Mouse (Mus musculus): ENCODE data around the gene Nodal. TPM values are rescaled to one million over a fixed set of nuclear protein-coding genes. Genes with fewer than 3 reads are reported as not detected.

Nodal gene
- polyA plus RNA-seq, 1 experiment: 0.14 TPM

DNA sequence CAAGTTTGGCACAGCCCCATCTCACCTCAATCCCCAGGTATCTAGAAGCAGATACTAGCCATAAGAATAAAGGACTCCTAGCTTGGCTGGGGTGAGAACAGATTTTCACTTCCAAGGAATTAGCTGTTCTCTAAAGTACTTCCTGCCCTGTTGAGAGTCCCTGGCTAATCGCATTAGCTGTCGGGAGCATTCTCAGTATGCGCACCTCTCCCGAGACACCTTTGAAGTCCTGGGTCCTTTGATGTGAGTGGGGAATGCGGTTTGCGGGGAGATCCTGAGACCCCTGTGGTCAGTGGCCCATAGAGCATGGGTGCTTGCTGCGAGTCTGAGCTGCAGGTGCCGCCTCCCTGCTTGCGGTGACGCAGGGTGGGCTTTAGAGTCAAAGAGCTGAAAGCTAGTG is 11.8 kb upstream of the Nodal start:
- H3K27ac ChIP-seq (ENCODE audit: insufficient read depth, low read length): no peak overlapping the region
- H3K36me3 ChIP-seq (ENCODE audit: control insufficient read depth, insufficient read depth, low read length): no peaks in the 10 kb centered on the region
- no peak for TF ChIP-seq CTCF (IDR thresholded peaks at IDR 0.05; ENCODE audit: extremely low read depth, insufficient read depth, insufficient read length, insufficient replicate concordance)
- TF ChIP-seq POLR2A (IDR thresholded peaks at IDR 0.05; ENCODE audit: low read depth, low read length): no peak
- H3K27me3 ChIP-seq (ENCODE audit: control insufficient read depth, insufficient read depth, low read length): peaks cover 4% of the 10 kb centered on the region; the same call in 1 of the 2 replicates
- H3K4me1 ChIP-seq (ENCODE audit: control insufficient read depth, insufficient read depth, insufficient read length): no peaks in the 10 kb centered on the region
- DNase-seq (ENCODE audit: low read depth in 1 of 2, low spot score in 2 of 2): no peak
- no peak overlapping the region for H3K4me3 ChIP-seq (ENCODE audit: extremely low read depth, insufficient read depth, insufficient read length)
- 33% methylated on average over 10 of the region's 10 CpGs for WGBS

DNA sequence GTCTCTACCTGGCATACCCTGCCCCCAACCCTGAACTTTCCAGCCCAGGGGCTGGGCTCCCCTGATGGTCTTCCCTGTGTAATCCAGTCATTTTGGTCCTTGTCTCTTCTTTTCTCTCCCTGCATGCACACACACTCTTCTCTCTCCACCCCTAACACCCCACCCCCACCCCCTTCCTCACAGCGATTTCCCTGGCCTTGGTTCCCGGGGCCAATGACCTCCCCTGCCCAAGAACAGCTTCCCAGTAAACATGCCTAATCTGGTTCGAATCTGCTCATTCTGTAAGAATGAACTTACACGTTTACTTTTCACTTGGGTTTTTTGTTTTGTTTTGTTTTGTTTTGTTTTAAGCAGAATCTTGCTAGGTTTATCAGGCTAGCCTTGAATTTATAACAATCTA is 8.0 kb upstream of the Nodal start:
- Histone ChIP-seq H3K27ac (ENCODE audit: insufficient read depth, low read length) (no peak overlapping the region), H3K4me3 (ENCODE audit: extremely low read depth, insufficient read depth, insufficient read length) (no peak overlapping the region), H3K27me3 (ENCODE audit: control insufficient read depth, insufficient read depth, low read length) (peaks cover 4% of the 10 kb centered on the region; the same call in 1 of the 2 replicates), H3K36me3 (ENCODE audit: control insufficient read depth, insufficient read depth, low read length) (no peaks in the 10 kb centered on the region), H3K4me1 (ENCODE audit: control insufficient read depth, insufficient read depth, insufficient read length) (no peaks in the 10 kb centered on the region)
- WGBS: 50% methylated on average over 4 of the region's 4 CpGs
- DNase-seq (ENCODE audit: low read depth in 1 of 2, low spot score in 2 of 2): no peak
- TF ChIP-seq POLR2A (IDR thresholded peaks at IDR 0.05; ENCODE audit: low read depth, low read length): no peak
- no peak for TF ChIP-seq CTCF (IDR thresholded peaks at IDR 0.05; ENCODE audit: extremely low read depth, insufficient read depth, insufficient read length, insufficient replicate concordance)

DNA sequence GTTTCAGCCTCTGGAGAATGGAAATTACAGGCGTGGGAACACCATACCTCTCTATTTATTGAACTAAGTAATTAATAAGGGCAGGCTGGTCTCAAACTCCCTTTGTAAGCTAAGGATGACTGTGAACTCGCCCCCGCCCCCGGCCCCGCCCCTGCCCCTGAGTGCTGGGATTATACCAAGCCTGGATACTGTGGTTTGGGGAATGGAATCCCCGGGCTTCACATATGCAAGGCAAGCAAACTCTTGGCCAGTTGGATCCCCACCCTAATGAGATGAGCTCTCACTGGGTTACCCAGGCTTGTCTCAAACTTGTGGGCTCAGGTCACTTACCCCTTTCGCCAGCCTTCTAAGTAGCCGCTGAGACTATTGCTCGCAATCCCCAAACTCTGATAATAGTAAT is 7.6 kb upstream of the Nodal start:
- WGBS: 69% methylated on average over 9 of the region's 9 CpGs
- DNase-seq (ENCODE audit: low read depth in 1 of 2, low spot score in 2 of 2): no peak
- Histone ChIP-seq H3K27ac (ENCODE audit: insufficient read depth, low read length) (no peak overlapping the region), H3K4me1 (ENCODE audit: control insufficient read depth, insufficient read depth, insufficient read length) (no peaks in the 10 kb centered on the region), H3K4me3 (ENCODE audit: extremely low read depth, insufficient read depth, insufficient read length) (no peak overlapping the region), H3K27me3 (ENCODE audit: control insufficient read depth, insufficient read depth, low read length) (peaks cover 4% of the 10 kb centered on the region; the same call in 1 of the 2 replicates), H3K36me3 (ENCODE audit: control insufficient read depth, insufficient read depth, low read length) (no peaks in the 10 kb centered on the region)
- TF ChIP-seq CTCF (IDR thresholded peaks at IDR 0.05; ENCODE audit: extremely low read depth, insufficient read depth, insufficient read length, insufficient replicate concordance) (no peak), POLR2A (IDR thresholded peaks at IDR 0.05; ENCODE audit: low read depth, low read length) (no peak)

DNA sequence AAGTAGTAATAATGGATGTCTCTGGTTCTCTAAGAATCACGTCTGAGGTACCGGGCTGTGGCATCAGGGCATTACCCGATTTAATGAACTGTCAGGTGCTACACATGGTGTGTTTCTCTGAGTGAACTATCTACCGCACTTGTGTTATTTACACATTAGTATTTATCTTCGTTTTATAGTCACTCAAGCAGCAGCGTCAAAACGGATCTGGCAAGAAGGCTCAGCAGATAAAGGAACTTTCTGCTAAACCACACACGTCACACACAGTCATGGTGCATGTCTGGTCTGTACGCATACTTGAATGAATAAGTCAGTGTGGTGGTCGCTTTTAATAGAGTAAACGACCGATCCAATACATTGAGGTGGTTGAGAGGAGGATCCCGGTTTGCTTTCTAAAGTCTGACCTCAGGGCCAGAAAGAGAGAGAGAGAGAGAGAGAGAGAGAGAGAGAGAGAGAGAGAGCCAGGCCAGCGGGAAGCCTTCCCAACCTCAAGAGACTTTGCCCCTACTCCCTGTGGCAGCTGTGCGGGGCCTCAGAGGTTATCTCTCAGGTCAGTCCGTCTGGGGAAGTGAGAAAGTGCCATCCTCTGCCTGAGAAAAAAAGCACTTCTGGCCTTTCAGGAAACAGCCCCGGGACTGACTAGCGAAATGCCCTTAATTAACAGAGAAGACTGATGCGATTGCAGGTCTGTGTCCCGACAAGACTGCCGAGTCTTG is 4.7 kb upstream of the Nodal start:
- DNase-seq (ENCODE audit: low read depth in 1 of 2, low spot score in 2 of 2): no peak
- Histone ChIP-seq H3K4me1 (ENCODE audit: control insufficient read depth, insufficient read depth, insufficient read length) (no peaks in the 10 kb centered on the region; the same call in 1 of the 2 replicates), H3K27ac (ENCODE audit: insufficient read depth, low read length) (no peak overlapping the region), H3K4me3 (ENCODE audit: extremely low read depth, insufficient read depth, insufficient read length) (no peak overlapping the region), H3K36me3 (ENCODE audit: control insufficient read depth, insufficient read depth, low read length) (no peaks in the 10 kb centered on the region), H3K27me3 (ENCODE audit: control insufficient read depth, insufficient read depth, low read length) (peaks cover 5% of the 10 kb centered on the region)
- TF ChIP-seq POLR2A (IDR thresholded peaks at IDR 0.05; ENCODE audit: low read depth, low read length) (no peak), CTCF (IDR thresholded peaks at IDR 0.05; ENCODE audit: extremely low read depth, insufficient read depth, insufficient read length, insufficient replicate concordance) (no peak)
- WGBS: 30% methylated on average over 21 of the region's 21 CpGs

- peaks cover 14% of the 10 kb centered on the region for H3K27me3 ChIP-seq (ENCODE audit: control insufficient read depth, insufficient read depth, low read length)
- H3K36me3 ChIP-seq (ENCODE audit: control insufficient read depth, insufficient read depth, low read length): no peaks in the 10 kb centered on the region
- no peak for DNase-seq (ENCODE audit: low read depth in 1 of 2, low spot score in 2 of 2)
- H3K4me1 ChIP-seq (ENCODE audit: control insufficient read depth, insufficient read depth, insufficient read length): peaks cover 5% of the 10 kb centered on the region
- 82% methylated on average over 3 of the region's 3 CpGs for WGBS
- H3K4me3 ChIP-seq (ENCODE audit: extremely low read depth, insufficient read depth, insufficient read length): no peak overlapping the region
- no peak overlapping the region for H3K27ac ChIP-seq (ENCODE audit: insufficient read depth, low read length)
- no peak for TF ChIP-seq CTCF (IDR thresholded peaks at IDR 0.05; ENCODE audit: extremely low read depth, insufficient read depth, insufficient read length, insufficient replicate concordance)
These were observed 2.5 kb upstream of the Nodal start for GRCm38 (mm10) chr10:61415240-61415639.

DNA sequence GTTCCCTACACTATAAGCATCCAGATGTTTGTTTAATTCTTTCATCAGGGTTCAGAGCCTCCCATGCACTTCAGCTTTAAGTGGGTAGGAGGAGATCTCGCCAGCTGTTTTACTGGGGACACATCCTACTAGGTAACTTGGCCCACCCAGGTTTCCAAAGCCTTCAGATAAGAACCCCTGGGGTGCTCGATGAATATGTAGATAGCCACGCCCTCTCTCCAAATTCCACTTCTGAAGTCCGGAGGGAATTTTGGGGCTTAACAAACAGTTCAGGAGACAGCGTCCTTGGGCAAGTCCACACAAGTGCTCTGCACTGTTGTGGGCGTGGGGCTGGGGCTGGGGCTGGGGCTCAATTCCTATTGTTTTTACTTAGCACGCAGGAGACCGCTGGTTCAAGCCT is 1.9 kb upstream of the Nodal start:
- H3K4me1 ChIP-seq (ENCODE audit: control insufficient read depth, insufficient read depth, insufficient read length): peaks cover 5% of the 10 kb centered on the region
- no peak for DNase-seq (ENCODE audit: low read depth in 1 of 2, low spot score in 2 of 2)
- no peak overlapping the region for H3K4me3 ChIP-seq (ENCODE audit: extremely low read depth, insufficient read depth, insufficient read length)
- no peaks in the 10 kb centered on the region for H3K36me3 ChIP-seq (ENCODE audit: control insufficient read depth, insufficient read depth, low read length)
- no peak overlapping the region for H3K27ac ChIP-seq (ENCODE audit: insufficient read depth, low read length)
- no peak for TF ChIP-seq CTCF (IDR thresholded peaks at IDR 0.05; ENCODE audit: extremely low read depth, insufficient read depth, insufficient read length, insufficient replicate concordance)
- TF ChIP-seq POLR2A (IDR thresholded peaks at IDR 0.05; ENCODE audit: low read depth, low read length): no peak
- 66% methylated on average over 8 of the region's 8 CpGs for WGBS
- H3K27me3 ChIP-seq (ENCODE audit: control insufficient read depth, insufficient read depth, low read length): peaks cover 14% of the 10 kb centered on the region

DNA sequence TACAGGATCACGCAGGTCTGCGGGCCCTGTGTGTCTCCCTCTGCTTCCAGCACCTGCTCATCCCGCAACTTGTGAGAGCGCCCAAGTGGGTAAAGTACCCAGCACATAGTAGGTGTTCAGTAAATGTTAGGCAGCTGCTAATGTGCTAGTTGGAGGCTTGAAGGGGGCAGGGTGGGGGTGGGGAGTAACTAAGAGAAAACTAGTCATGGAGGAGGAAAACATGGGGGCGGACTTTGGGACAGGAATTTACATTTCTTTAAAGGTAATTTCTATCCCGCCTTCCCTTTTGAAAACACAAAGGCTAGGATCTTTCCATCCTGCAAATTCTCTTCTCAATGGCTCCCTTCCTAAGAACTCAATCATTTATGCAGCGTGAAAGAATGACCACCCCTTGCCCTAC is 1.2 kb upstream of the Nodal start:
- TF ChIP-seq CTCF (IDR thresholded peaks at IDR 0.05; ENCODE audit: extremely low read depth, insufficient read depth, insufficient read length, insufficient replicate concordance) (no peak), POLR2A (IDR thresholded peaks at IDR 0.05; ENCODE audit: low read depth, low read length) (no peak)
- 70% methylated on average over 7 of the region's 7 CpGs for WGBS
- Histone ChIP-seq H3K36me3 (ENCODE audit: control insufficient read depth, insufficient read depth, low read length) (no peaks in the 10 kb centered on the region), H3K27me3 (ENCODE audit: control insufficient read depth, insufficient read depth, low read length) (peaks cover 14% of the 10 kb centered on the region), H3K27ac (ENCODE audit: insufficient read depth, low read length) (no peak overlapping the region), H3K4me1 (ENCODE audit: control insufficient read depth, insufficient read depth, insufficient read length) (peaks cover 5% of the 10 kb centered on the region), H3K4me3 (ENCODE audit: extremely low read depth, insufficient read depth, insufficient read length) (no peak overlapping the region)
- no peak for DNase-seq (ENCODE audit: low read depth in 1 of 2, low spot score in 2 of 2)
